Mouse (Mus musculus) CD4-positive, CD25-positive, alpha-beta regulatory T cell, adult 2 months (primary cell): ENCODE measurements around the gene Clcn3.

ENCODE experiments used
- DNase-seq: peaks from one replicate; pipeline ENCODE4 v3.0.0-alpha.2; 2012; ENCODE audit warnings: low read depth, low spot score

The Clcn3 gene

GRCm38 (mm10) chr8:60952803-60953202 lies 30.3 kb downstream of the Clcn3 start:
- no peak for DNase-seq

- DNase-seq = no peak
Observed at GRCm38 (mm10) chr8:60951757-60952156, 31.3 kb downstream of the Clcn3 start.

GRCm38 (mm10) chr8:60951271-60951670 lies 31.8 kb downstream of the Clcn3 start:
- DNase-seq = no peak

- DNase-seq = no peak
Observed at GRCm38 (mm10) chr8:60949859-60950258, 33.2 kb downstream of the Clcn3 start.

GRCm38 (mm10) chr8:60947503-60947902 lies 35.6 kb downstream of the Clcn3 start:
- DNase-seq = no peak

- peak; percentile 48 for DNase-seq
Observed at GRCm38 (mm10) chr8:60942867-60943266, 40.2 kb downstream of the Clcn3 start.

- no peak for DNase-seq
Observed at GRCm38 (mm10) chr8:60938717-60939424, 44.2 kb downstream of the Clcn3 start.

- DNase-seq = peak; percentile 14
Observed at GRCm38 (mm10) chr8:60933617-60934016, 49.5 kb downstream of the Clcn3 start.

GRCm38 (mm10) chr8:60920176-60920575 lies 62.9 kb downstream of the Clcn3 start:
- DNase-seq = no peak

GRCm38 (mm10) chr8:60919069-60919468 lies 64.0 kb downstream of the Clcn3 start:
- no peak for DNase-seq

GRCm38 (mm10) chr8:60912554-60912953 lies 70.5 kb downstream of the Clcn3 start:
- no peak for DNase-seq

- DNase-seq = no peak
Observed at GRCm38 (mm10) chr8:60912081-60912480, 71.0 kb downstream of the Clcn3 start.

GRCm38 (mm10) chr8:60900147-60900546 lies 83.0 kb downstream of the Clcn3 start:
- no peak for DNase-seq

GRCm38 (mm10) chr8:60895878-60896277 lies 87.2 kb downstream of the Clcn3 start:
- DNase-seq = no peak

- DNase-seq = no peak
Observed at GRCm38 (mm10) chr8:60891757-60892156, 91.3 kb downstream of the Clcn3 start.

GRCm38 (mm10) chr8:60890520-60890874 lies 92.6 kb downstream of the Clcn3 start:
- no peak for DNase-seq

- DNase-seq = peak; percentile 100
Observed at GRCm38 (mm10) chr8:60889843-60890519, 93.1 kb downstream of the Clcn3 start, which contains the start of gene Hpf1. Gene Hpf1, plus strand, starts transcription at chr8:60890418.

GRCm38 (mm10) chr8:60889131-60889842 lies 93.8 kb downstream of the Clcn3 start:
- peak; percentile 21 for DNase-seq

- DNase-seq = no peak
Observed at GRCm38 (mm10) chr8:60886736-60887135, 96.4 kb downstream of the Clcn3 start.

- no peak for DNase-seq
Observed at GRCm38 (mm10) chr8:60883419-60884137, 99.5 kb downstream of the Clcn3 start.

GRCm38 (mm10) chr8:60878617-60879016 lies 104.5 kb downstream of the Clcn3 start:
- no peak for DNase-seq
